Mouse (Mus musculus) midbrain, embryonic 10.5 days (tissue): ENCODE results near the gene Plac1. TPM values are rescaled to one million over a fixed set of nuclear protein-coding genes. Genes with fewer than 3 reads are reported as not detected.
A peak's percentile ranks its signal among the peaks of the same experiment; 100 is the strongest.

Experiments
- DNase-seq: peaks from one replicate; pipeline ENCODE4 v3.0.0-alpha.2; 2017; ENCODE audit warnings: low spot score
- H3K27ac ChIP-seq: fragments of 300-500 bp; sonication (generic); replicated peaks from 2 replicates; pipeline ENCODE4 v1.5.1; 2016; ENCODE audit warnings: mild to moderate bottlenecking
- H3K27me3 ChIP-seq: fragments of 300-500 bp; sonication (generic); 2 replicates; pipeline ENCODE4 v1.6.1; 2016; ENCODE audit warnings: low read depth, mild to moderate bottlenecking; ENCODE audit not compliant: poor library complexity, severe bottlenecking
- H3K36me3 ChIP-seq: fragments of 300-500 bp; sonication (generic); 2 replicates; pipeline ENCODE4 v1.6.1; 2016; ENCODE audit warnings: mild to moderate bottlenecking, moderate library complexity
- H3K4me1 ChIP-seq: fragments of 300-500 bp; sonication (generic); 2 replicates; pipeline ENCODE4 v1.6.1; 2016
- H3K4me3 ChIP-seq: fragments of 300-500 bp; sonication (generic); 2 replicates; pipeline ENCODE4 v1.5.1; 2016; ENCODE audit warnings: mild to moderate bottlenecking, moderate library complexity
- H3K9me3 ChIP-seq: fragments of 300-500 bp; sonication (generic); replicated peaks from 2 replicates; pipeline ENCODE4 v1.6.1; 2016; ENCODE audit warnings: mild to moderate bottlenecking
- WGBS: fragments of 180-500 bp; shearing (Covaris S2); methylation state at CpG from one replicate; pipeline ENCODE4 v1.1.7; 2016; 5-methylcytosine and 5-hydroxymethylcytosine counted together
- polyA plus RNA-seq: library from polyadenylated mRNA; unstranded; fragments of >200 nt; fragmentation: Nextera tagmentation; extraction: Ambion mirVana; gene quantifications from 2 replicates; pipeline ENCODE4 v1.2.1, GENCODE M21; 2016

Gene Plac1
- polyA plus RNA-seq, 1 experiment from 2014 or later = 3.2 TPM

- WGBS = 64% methylated on average over 2 of the region's 2 CpGs
- no peak overlapping the region for H3K27ac ChIP-seq
These were observed 146.5 kb downstream of the Plac1 start for GRCm38 (mm10) chrX:53093381-53093780.

DNA sequence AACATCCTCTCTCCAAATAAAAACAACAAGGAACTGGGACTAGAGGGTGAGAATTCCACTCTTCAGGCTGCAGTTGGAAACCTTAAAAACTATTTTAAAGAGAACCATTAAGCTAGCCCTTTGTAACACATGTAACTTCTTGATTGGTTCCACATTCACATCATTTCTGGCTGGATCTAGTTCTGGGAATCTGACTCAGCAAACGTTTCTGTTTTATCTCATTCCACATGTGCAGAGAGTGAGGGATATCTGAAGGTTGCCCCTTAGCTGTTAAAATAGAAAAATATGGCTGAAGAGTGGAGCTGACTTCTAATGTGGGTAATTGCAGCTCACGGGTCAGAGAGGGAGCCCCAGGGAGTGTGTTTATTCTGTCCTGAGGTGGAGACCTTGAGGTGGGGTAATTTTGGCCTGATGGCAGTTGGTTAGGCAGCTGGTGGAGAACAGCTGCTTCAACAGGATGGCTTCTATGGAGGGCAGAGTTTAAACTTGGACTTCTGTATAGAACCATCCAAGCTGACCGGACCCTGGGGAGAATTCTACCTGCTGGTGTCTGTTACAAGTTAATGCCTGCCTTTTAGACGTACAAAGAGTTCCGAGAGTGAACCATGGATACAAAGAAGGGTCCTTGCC is 151.1 kb downstream of the Plac1 start:
- no peaks in the 10 kb centered on the region for H3K36me3 ChIP-seq
- 73% methylated on average over 5 of the region's 5 CpGs for WGBS
- no peak overlapping the region for H3K4me3 ChIP-seq
- no peak for DNase-seq
- H3K4me1 ChIP-seq = no peaks in the 10 kb centered on the region
- no peaks in the 10 kb centered on the region for H3K27me3 ChIP-seq
- H3K9me3 ChIP-seq = no peaks in the 10 kb centered on the region
- H3K27ac ChIP-seq = no peak overlapping the region

More at GRCm38 (mm10) chrX:53093381-53093780, 146.5 kb downstream of the Plac1 start:
- no peaks in the 10 kb centered on the region for H3K27me3 ChIP-seq
- DNase-seq = no peak
- no peaks in the 10 kb centered on the region for H3K36me3 ChIP-seq
- H3K4me1 ChIP-seq = no peaks in the 10 kb centered on the region
- H3K9me3 ChIP-seq = no peaks in the 10 kb centered on the region
- H3K4me3 ChIP-seq = no peak overlapping the region

- Histone ChIP-seq H3K27ac (no peak overlapping the region), H3K36me3 (no peaks in the 10 kb centered on the region), H3K27me3 (no peaks in the 10 kb centered on the region), H3K4me3 (no peak overlapping the region), H3K9me3 (no peaks in the 10 kb centered on the region), H3K4me1 (no peaks in the 10 kb centered on the region)
- WGBS = 74% methylated on average over 1 of the region's 1 CpGs
- DNase-seq = no peak
These were observed 152.7 kb downstream of the Plac1 start for GRCm38 (mm10) chrX:53087202-53087601.

DNA sequence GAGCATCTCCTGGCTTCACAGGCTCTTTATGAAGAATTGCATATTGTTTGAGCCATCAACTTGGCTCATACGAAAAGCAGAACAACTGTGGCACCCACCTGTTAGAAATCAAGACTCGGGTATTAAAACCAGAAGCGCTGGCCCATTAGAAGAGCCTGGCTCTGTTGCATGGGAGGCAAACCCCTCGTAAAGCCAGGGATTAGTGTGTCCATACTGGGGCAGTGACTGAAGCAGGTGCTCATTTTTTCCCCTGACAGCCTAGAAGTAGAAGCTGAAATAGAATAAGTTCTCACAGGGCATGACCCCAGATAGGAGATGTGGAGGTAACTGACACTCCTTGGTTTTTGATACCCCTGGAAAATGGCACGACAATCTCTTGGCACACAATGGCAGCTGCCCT is 154.4 kb downstream of the Plac1 start:
- Histone ChIP-seq H3K36me3 (no peaks in the 10 kb centered on the region), H3K27me3 (no peaks in the 10 kb centered on the region), H3K9me3 (no peaks in the 10 kb centered on the region), H3K4me1 (no peaks in the 10 kb centered on the region), H3K4me3 (no peak overlapping the region), H3K27ac (no peak overlapping the region)
- WGBS = 77% methylated on average over 5 of the region's 5 CpGs
- DNase-seq = no peak

GRCm38 (mm10) chrX:53064406-53064805 is 175.5 kb downstream of the Plac1 start:
- WGBS = 92% methylated on average over 3 of the region's 3 CpGs
- Histone ChIP-seq H3K9me3 (no peaks in the 10 kb centered on the region), H3K27me3 (peaks cover 20% of the 10 kb centered on the region), H3K27ac (no peak overlapping the region), H3K36me3 (no peaks in the 10 kb centered on the region), H3K4me3 (no peak overlapping the region), H3K4me1 (0 out of 2 replicates have a peak, but pooled peaks cover under 1% of the 10 kb centered on the region)
- no peak for DNase-seq

DNA sequence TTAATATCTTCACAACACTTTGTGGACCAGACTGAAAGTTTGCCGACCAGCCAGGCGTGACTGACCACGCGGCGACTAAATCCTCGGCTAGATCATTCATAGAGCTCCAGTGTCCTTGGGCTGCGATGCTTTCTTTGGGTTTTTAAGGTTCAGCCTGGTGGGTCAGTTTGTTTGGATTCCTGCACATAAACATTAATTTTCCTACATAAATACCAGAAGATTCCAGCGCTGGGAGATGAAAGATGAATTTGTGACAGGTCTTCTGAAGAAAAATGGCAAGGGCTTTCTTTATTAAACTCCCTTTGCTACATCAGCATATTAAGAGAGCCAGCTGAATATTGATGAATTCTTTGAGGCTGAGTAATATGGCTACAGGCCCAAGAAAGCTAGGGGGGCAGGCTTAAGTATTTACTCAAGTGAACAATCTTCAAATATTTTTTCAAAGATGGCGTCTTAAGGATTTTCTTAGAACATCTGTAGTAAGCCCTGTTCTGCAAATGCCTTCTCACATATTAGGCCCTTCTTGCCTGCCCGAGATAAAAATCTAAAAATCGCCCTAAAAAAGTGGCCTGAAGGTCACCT is 180.4 kb downstream of the Plac1 start:
- Histone ChIP-seq H3K27ac (no peak overlapping the region), H3K27me3 (peaks cover 41% of the 10 kb centered on the region), H3K36me3 (no peaks in the 10 kb centered on the region), H3K9me3 (0 out of 2 replicates have a peak, but pooled peaks cover 3% of the 10 kb centered on the region), H3K4me3 (peak overlapping the region; percentile 47), H3K4me1 (peaks cover 23% of the 10 kb centered on the region)
- no peak for DNase-seq
- 26% methylated on average over 11 of the region's 11 CpGs for WGBS

GRCm38 (mm10) chrX:53058459-53059280 is 181.2 kb downstream of the Plac1 start:
- Histone ChIP-seq H3K4me3 (peak overlapping the region; percentile 47), H3K36me3 (0 out of 2 replicates have a peak, but pooled peaks cover 4% of the 10 kb centered on the region), H3K4me1 (peaks cover 23% of the 10 kb centered on the region), H3K27me3 (peaks cover 41% of the 10 kb centered on the region), H3K27ac (peak overlapping the region; percentile 42; the same call in 1 of the 2 replicates), H3K9me3 (0 out of 2 replicates have a peak, but pooled peaks cover 3% of the 10 kb centered on the region)
- DNase-seq = peak; percentile 55
- 13% methylated on average over 33 of the region's 33 CpGs for WGBS

GRCm38 (mm10) chrX:53057760-53058090 is 182.2 kb downstream of the Plac1 start:
- Histone ChIP-seq H3K9me3 (0 out of 2 replicates have a peak, but pooled peaks cover 3% of the 10 kb centered on the region), H3K4me3 (peak overlapping the region; percentile 67), H3K36me3 (0 out of 2 replicates have a peak, but pooled peaks cover 4% of the 10 kb centered on the region), H3K27me3 (peaks cover 41% of the 10 kb centered on the region), H3K4me1 (peaks cover 25% of the 10 kb centered on the region), H3K27ac (no peak overlapping the region; the same call in 1 of the 2 replicates)
- WGBS = 16% methylated on average over 6 of the region's 6 CpGs
- no peak for DNase-seq

GRCm38 (mm10) chrX:53057054-53057759 is 182.7 kb downstream of the Plac1 start:
- peak overlapping the region; percentile 67 for H3K4me3 ChIP-seq

DNA sequence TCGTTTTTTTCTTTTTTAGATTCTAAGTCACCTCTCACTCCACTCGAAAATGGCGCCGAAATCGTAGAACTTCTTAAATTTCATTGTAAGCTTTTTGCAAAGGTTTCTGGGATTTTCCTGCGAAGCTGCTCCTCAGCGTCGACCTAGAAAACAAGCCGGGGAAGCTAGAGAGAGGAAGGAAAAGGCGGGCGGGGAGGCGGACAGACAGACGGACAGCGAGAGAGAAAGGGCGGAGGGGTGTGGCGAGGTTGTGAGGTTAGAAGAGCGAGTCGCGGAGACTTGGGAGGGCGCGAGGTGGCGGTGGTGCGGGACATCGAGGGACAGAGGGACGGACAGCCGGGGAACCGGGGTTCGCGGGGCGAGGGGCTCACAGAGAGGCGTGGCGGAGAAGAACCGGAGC is 183.3 kb downstream of the Plac1 start:
- H3K27me3 ChIP-seq = peaks cover 41% of the 10 kb centered on the region
- H3K4me3 ChIP-seq = peak overlapping the region; percentile 67
- WGBS = 22% methylated on average over 33 of the region's 33 CpGs
- H3K27ac ChIP-seq = peak overlapping the region; percentile 91
- 0 out of 2 replicates have a peak, but pooled peaks cover 4% of the 10 kb centered on the region for H3K36me3 ChIP-seq
- 0 out of 2 replicates have a peak, but pooled peaks cover 3% of the 10 kb centered on the region for H3K9me3 ChIP-seq
- peaks cover 32% of the 10 kb centered on the region for H3K4me1 ChIP-seq
- no peak for DNase-seq

More at GRCm38 (mm10) chrX:53057054-53057759, 182.7 kb downstream of the Plac1 start:
- H3K27me3 ChIP-seq = peaks cover 41% of the 10 kb centered on the region
- 0 out of 2 replicates have a peak, but pooled peaks cover 4% of the 10 kb centered on the region for H3K36me3 ChIP-seq
- peak; percentile 83 for DNase-seq
- WGBS = 11% methylated on average over 39 of the region's 42 CpGs
- H3K9me3 ChIP-seq = 0 out of 2 replicates have a peak, but pooled peaks cover 3% of the 10 kb centered on the region
- peak overlapping the region; percentile 91 for H3K27ac ChIP-seq
- peaks cover 31% of the 10 kb centered on the region for H3K4me1 ChIP-seq

GRCm38 (mm10) chrX:53055771-53056170 is 184.1 kb downstream of the Plac1 start:
- peaks cover 34% of the 10 kb centered on the region for H3K27me3 ChIP-seq
- H3K9me3 ChIP-seq = 0 out of 2 replicates have a peak, but pooled peaks cover 3% of the 10 kb centered on the region
- no peak for DNase-seq
- H3K27ac ChIP-seq = no peak overlapping the region
- H3K4me3 ChIP-seq = peak overlapping the region; percentile 67
- 15% methylated on average over 9 of the region's 9 CpGs for WGBS
- H3K4me1 ChIP-seq = peaks cover 32% of the 10 kb centered on the region
- H3K36me3 ChIP-seq = 0 out of 2 replicates have a peak, but pooled peaks cover 4% of the 10 kb centered on the region

GRCm38 (mm10) chrX:53053885-53054284 is 186.0 kb downstream of the Plac1 start:
- Histone ChIP-seq H3K36me3 (0 out of 2 replicates have a peak, but pooled peaks cover 4% of the 10 kb centered on the region), H3K4me1 (peaks cover 46% of the 10 kb centered on the region), H3K27ac (no peak overlapping the region), H3K27me3 (peaks cover 20% of the 10 kb centered on the region), H3K4me3 (no peak overlapping the region), H3K9me3 (0 out of 2 replicates have a peak, but pooled peaks cover 3% of the 10 kb centered on the region)
- WGBS = 74% methylated on average over 5 of the region's 5 CpGs
- no peak for DNase-seq
